Mouse (Mus musculus) frontal cortex, postnatal 14 days (tissue): Measurements from ENCODE around the gene Hdac11.

Experiments
- DNase-seq, 2 experiments: peaks; one replicate each; pipeline ENCODE4 v3.0.0; 2022; ENCODE audit warnings: low spot score in 2 of 2

Hdac11 gene

GRCm38 (mm10) chr6:91169129-91169528 lies 12.7 kb downstream of the Hdac11 start:
- DNase-seq = no peak

GRCm38 (mm10) chr6:91171396-91171895 lies 15.0 kb downstream of the Hdac11 start:
- no peak for DNase-seq

- no peak for DNase-seq
Observed at GRCm38 (mm10) chr6:91172381-91172780, 15.9 kb downstream of the Hdac11 start.

- peak in 1 of 2 experiments; percentile 65 for DNase-seq
Observed at GRCm38 (mm10) chr6:91173221-91173880, 16.9 kb downstream of the Hdac11 start.

GRCm38 (mm10) chr6:91174211-91174610 lies 17.7 kb downstream of the Hdac11 start:
- DNase-seq = no peak

GRCm38 (mm10) chr6:91180767-91181171 lies 24.3 kb downstream of the Hdac11 start:
- no peak for DNase-seq

- no peak for DNase-seq
Observed at GRCm38 (mm10) chr6:91181320-91181719, 24.9 kb downstream of the Hdac11 start.

GRCm38 (mm10) chr6:91182075-91182490 lies 25.6 kb downstream of the Hdac11 start:
- DNase-seq = no peak

GRCm38 (mm10) chr6:91183041-91183440 lies 26.6 kb downstream of the Hdac11 start:
- DNase-seq = no peak

GRCm38 (mm10) chr6:91183980-91184379 lies 27.5 kb downstream of the Hdac11 start:
- DNase-seq = no peak

- DNase-seq = no peak
Observed at GRCm38 (mm10) chr6:91184776-91185175, 28.3 kb downstream of the Hdac11 start.

GRCm38 (mm10) chr6:91185502-91185901 lies 29.0 kb downstream of the Hdac11 start:
- DNase-seq = no peak

- DNase-seq = no peak
Observed at GRCm38 (mm10) chr6:91186161-91186931, 29.9 kb downstream of the Hdac11 start.

GRCm38 (mm10) chr6:91186934-91187333 lies 30.5 kb downstream of the Hdac11 start:
- no peak for DNase-seq

- DNase-seq = no peak
Observed at GRCm38 (mm10) chr6:91187871-91188270, 31.4 kb downstream of the Hdac11 start.

- no peak for DNase-seq
Observed at GRCm38 (mm10) chr6:91189971-91190370, 33.5 kb downstream of the Hdac11 start.

GRCm38 (mm10) chr6:91191465-91191864 lies 35.0 kb downstream of the Hdac11 start:
- DNase-seq = no peak

GRCm38 (mm10) chr6:91192421-91192820 lies 36.0 kb downstream of the Hdac11 start:
- DNase-seq = no peak

- DNase-seq = no peak
Observed at GRCm38 (mm10) chr6:91192851-91193545, 36.5 kb downstream of the Hdac11 start.

GRCm38 (mm10) chr6:91198456-91198855 lies 42.0 kb downstream of the Hdac11 start:
- no peak for DNase-seq

GRCm38 (mm10) chr6:91200429-91201188 lies 44.1 kb downstream of the Hdac11 start:
- DNase-seq = peak; percentile 57 to 69
